Mouse (Mus musculus) megakaryocyte-erythroid progenitor cell, adult 5-6 weeks (primary cell): ENCODE results near the gene Grk4. TPM values are rescaled to one million over a fixed set of nuclear protein-coding genes. Genes with fewer than 3 reads are reported as not detected.

Experiments
- total RNA-seq, 2 experiments: library from RNA; stranded (forward) in 1 of 2; stranded (reverse) in 1 of 2; fragments of 200-1000, 215-1000 nt in 1 of 2; fragments of >200 nt in 1 of 2; fragmentation: Nextera tagmentation in 1 of 2; gene quantifications; 2 replicates each; pipeline ENCODE4 v1.2.3; 2014 to 2017

Gene Grk4
- total RNA-seq, 2 experiments from 2014 or later = 0.74 to 0.99 TPM

Other genes with a start within 250 kb of the Grk4 start
- 4.8 and 14.9 TPM in 2 replicates for gene Tnip2, start 146.4 kb upstream of the Grk4 start, total RNA-seq (2014; fragmentation: Nextera tagmentation)
- gene Tnip2, start 146.4 kb upstream of the Grk4 start, total RNA-seq (2017) = 5.0 and 13.8 TPM in 2 replicates
- gene Sh3bp2, start 134.5 kb upstream of the Grk4 start, total RNA-seq (2014; fragmentation: Nextera tagmentation) = 10.2 and 13.1 TPM in 2 replicates
- gene Sh3bp2, start 134.5 kb upstream of the Grk4 start, total RNA-seq (2017) = 3.3 and 4.2 TPM in 2 replicates
- gene Add1, start 86.7 kb upstream of the Grk4 start, total RNA-seq (2014; fragmentation: Nextera tagmentation) = 188 and 260 TPM in 2 replicates
- 170 and 288 TPM in 2 replicates for gene Add1, start 86.7 kb upstream of the Grk4 start, total RNA-seq (2017)
- 92.8 and 130 TPM in 2 replicates for gene Mfsd10, start 23.2 kb upstream of the Grk4 start, total RNA-seq (2014; fragmentation: Nextera tagmentation)
- gene Mfsd10, start 23.2 kb upstream of the Grk4 start, total RNA-seq (2017) = 43.7 and 60.1 TPM in 2 replicates
- 61.6 and 62.0 TPM in 2 replicates for gene Nop14, start 231 bp upstream of the Grk4 start, total RNA-seq (2014; fragmentation: Nextera tagmentation)
- 79.6 and 94.2 TPM in 2 replicates for gene Nop14, start 231 bp upstream of the Grk4 start, total RNA-seq (2017)
- gene Htt, start 101.4 kb downstream of the Grk4 start, total RNA-seq (2014; fragmentation: Nextera tagmentation) = 29.6 and 57.8 TPM in 2 replicates
- gene Htt, start 101.4 kb downstream of the Grk4 start, total RNA-seq (2017) = 20.2 and 22.9 TPM in 2 replicates
- 2.9 and 4.5 TPM in 2 replicates for gene Msantd1, start 247.6 kb downstream of the Grk4 start, total RNA-seq (2014; fragmentation: Nextera tagmentation)
- gene Msantd1, start 247.6 kb downstream of the Grk4 start, total RNA-seq (2017) = 0.38 TPM in 1 of 2 replicates, not detected in the other